ENCODE assay signal across 8 mouse cellular contexts in genomic region chr10:62507591-62508308, GRCm38 (mm10). TPM values are rescaled to one million over a fixed set of nuclear protein-coding genes. Genes with fewer than 3 reads are reported as not detected.
A peak's percentile ranks its signal among the peaks of the same experiment; 100 is the strongest.
DNase-seq lines count a peak whose midpoint lies in the region; ATAC-seq lines count a peak whose summit lies in the region.

No protein-coding gene starts in this region.

- peaks cover 38% of the 10 kb centered on the region for H3K27me3 ChIP-seq in forebrain, embryonic 10.5 days (ENCODE audit: poor library complexity, severe bottlenecking)
- H3K27me3 ChIP-seq in stomach, embryonic 15.5 days (replicated peaks), result no peaks in the 10 kb centered on the region; the same call in 1 of the 2 replicates

- whole genome bisulfite sequencing in forebrain, embryonic 10.5 days, result 17% methylated on average over 18 of the region's 18 CpGs
- WGBS in stomach, embryonic 15.5 days, result 11% methylated on average over 18 of the region's 18 CpGs

- peak overlapping the region; percentile 43 for H3K4me3 ChIP-seq in forebrain, embryonic 10.5 days
- H3K4me3 ChIP-seq in stomach, embryonic 15.5 days (replicated peaks), result peak overlapping the region; percentile 29

- intact Hi-C loops in heart, postnatal 36 days (cut with DNase I), result loop anchor here (10.0 kb wide), 1 partner anchor 287 kb away; the partner anchor contains the start of gene Ccar1

- H3K4me1 ChIP-seq in forebrain, embryonic 10.5 days, result peaks cover 10% of the 10 kb centered on the region
- peaks cover 5% of the 10 kb centered on the region; the same call in 1 of the 2 replicates for H3K4me1 ChIP-seq in stomach, embryonic 15.5 days

- H3K27ac ChIP-seq in forebrain, embryonic 10.5 days, result no peak overlapping the region
- 0 out of 2 replicates have a peak overlapping the region, but pooled peaks have one; percentile 21 for H3K27ac ChIP-seq in stomach, embryonic 15.5 days

- H3K36me3 ChIP-seq in forebrain, embryonic 10.5 days (replicated peaks), result no peaks in the 10 kb centered on the region
- H3K36me3 ChIP-seq in stomach, embryonic 15.5 days, result no peaks in the 10 kb centered on the region

- no peak overlapping the region for H3K9ac ChIP-seq in stomach, embryonic 15.5 days

- DNase-seq in urinary bladder, postnatal 25 days (ENCODE audit: low spot score), result peak; percentile 17
- DNase-seq in urinary bladder, postnatal 10 days (ENCODE audit: low spot score), result no peak
- DNase-seq in forebrain, embryonic 10.5 days (ENCODE audit: extremely low spot score, low spot score), result no peak
- DNase-seq in heart, postnatal 36 days, result peak; percentile 70 to 76
- DNase-seq in layer of hippocampus, postnatal 10 days (ENCODE audit: low spot score in 2 of 2), result peak; percentile 13 to 15
- no peak for DNase-seq in retina, embryonic 14.5 days (ENCODE audit: low spot score)

- no peaks in the 10 kb centered on the region for H3K9me3 ChIP-seq in forebrain, embryonic 10.5 days
- no peaks in the 10 kb centered on the region for H3K9me3 ChIP-seq in stomach, embryonic 15.5 days

- H3K4me2 ChIP-seq in stomach, embryonic 15.5 days, result peak overlapping the region; percentile 56

- ATAC-seq in megakaryocyte-erythroid progenitor cell, adult 5-6 weeks (replicated peaks; ENCODE audit: low FRiP score, low TSS enrichment, poor library complexity, severe bottlenecking), result peak; percentile 51
- ATAC-seq in stomach, embryonic 15.5 days (ENCODE audit: insufficient read depth, low FRiP score, low read depth), result no peak

RNA-seq across cellular contexts. Expression of gene Srgn, which starts 19.5 kb away (rescaled TPM):
- polyA plus RNA-seq in forebrain, embryonic 10.5 days (2016; fragmentation: Nextera tagmentation; extraction: Ambion mirVana), result 2.3 and 3.0 TPM in 2 replicates
- total RNA-seq in heart, postnatal 36 days (2021), result 10 to 100 TPM; 45.2 to 51.5 TPM
- total RNA-seq in layer of hippocampus, postnatal 10 days (2021), result 10 to 100 TPM in 1 of 2 experiments, 1 to 10 TPM in 1; 9.3 to 10.3 TPM
- total RNA-seq in megakaryocyte-erythroid progenitor cell, adult 5-6 weeks (2014; fragmentation: Nextera tagmentation), result 322 and 332 TPM in 2 replicates
- 732 and 1,011 TPM in 2 replicates for total RNA-seq in megakaryocyte-erythroid progenitor cell, adult 5-6 weeks (2017)
- polyA plus RNA-seq in stomach, embryonic 15.5 days (2015; fragmentation: Nextera tagmentation; extraction: Ambion mirVana), result 20.8 and 25.2 TPM in 2 replicates

RNA-seq across cellular contexts. Expression of gene Vps26a, which starts 21.1 kb away (rescaled TPM):
- 93.4 and 96.5 TPM in 2 replicates for polyA plus RNA-seq in forebrain, embryonic 10.5 days (2016; fragmentation: Nextera tagmentation; extraction: Ambion mirVana)
- total RNA-seq in heart, postnatal 36 days (2021), result 10 to 100 TPM; 46.5 to 46.6 TPM
- 10 to 100 TPM; 37.2 to 41.1 TPM for total RNA-seq in layer of hippocampus, postnatal 10 days (2021)
- total RNA-seq in megakaryocyte-erythroid progenitor cell, adult 5-6 weeks (2014; fragmentation: Nextera tagmentation), result 44.1 and 55.2 TPM in 2 replicates
- total RNA-seq in megakaryocyte-erythroid progenitor cell, adult 5-6 weeks (2017), result 75.5 and 79.0 TPM in 2 replicates
- 73.5 and 82.6 TPM in 2 replicates for polyA plus RNA-seq in stomach, embryonic 15.5 days (2015; fragmentation: Nextera tagmentation; extraction: Ambion mirVana)

RNA-seq across cellular contexts. Expression of gene Supv3l1, which starts 58.2 kb away (rescaled TPM):
- 30.2 and 33.4 TPM in 2 replicates for polyA plus RNA-seq in forebrain, embryonic 10.5 days (2016; fragmentation: Nextera tagmentation; extraction: Ambion mirVana)
- total RNA-seq in heart, postnatal 36 days (2021), result 10 to 100 TPM; 34.8 to 35.7 TPM
- total RNA-seq in layer of hippocampus, postnatal 10 days (2021), result 10 to 100 TPM; 22.1 to 23.7 TPM
- 61.9 and 63.9 TPM in 2 replicates for total RNA-seq in megakaryocyte-erythroid progenitor cell, adult 5-6 weeks (2014; fragmentation: Nextera tagmentation)
- total RNA-seq in megakaryocyte-erythroid progenitor cell, adult 5-6 weeks (2017), result 60.6 and 72.4 TPM in 2 replicates
- polyA plus RNA-seq in stomach, embryonic 15.5 days (2015; fragmentation: Nextera tagmentation; extraction: Ambion mirVana), result 24.0 and 29.4 TPM in 2 replicates

RNA-seq across cellular contexts. Expression of gene 4930507D05Rik, which starts 58.5 kb away (rescaled TPM):
- polyA plus RNA-seq in forebrain, embryonic 10.5 days (2016; fragmentation: Nextera tagmentation; extraction: Ambion mirVana), result 0.64 and 0.69 TPM in 2 replicates
- total RNA-seq in heart, postnatal 36 days (2021), result under 1 TPM in 1 of 2 experiments, not detected in 1; 0.58 TPM
- 1 to 10 TPM; 1.7 to 2.1 TPM for total RNA-seq in layer of hippocampus, postnatal 10 days (2021)
- total RNA-seq in megakaryocyte-erythroid progenitor cell, adult 5-6 weeks (2014; fragmentation: Nextera tagmentation), result 1.2 and 1.4 TPM in 2 replicates
- 0.99 and 1.2 TPM in 2 replicates for total RNA-seq in megakaryocyte-erythroid progenitor cell, adult 5-6 weeks (2017)
- polyA plus RNA-seq in stomach, embryonic 15.5 days (2015; fragmentation: Nextera tagmentation; extraction: Ambion mirVana), result 0.43 and 0.54 TPM in 2 replicates

Comparison
In these comparisons a context has a peak if more than half of its experiments do, and no peak if none do; other contexts are left out.
1. DNase-seq: peak in urinary bladder, postnatal 25 days (single experiment), heart, postnatal 36 days (2 of 2) and layer of hippocampus, postnatal 10 days (2 of 2); none in urinary bladder, postnatal 10 days (single experiment), forebrain, embryonic 10.5 days (single experiment) and retina, embryonic 14.5 days (single experiment).
2. RNA of gene Srgn, which starts 19.5 kb away (total RNA-seq): 322 to 1,011 TPM in megakaryocyte-erythroid progenitor cell, adult 5-6 weeks; 45.2 to 51.5 TPM in heart, postnatal 36 days and 9.3 to 10.3 TPM in layer of hippocampus, postnatal 10 days; every median in the first group is over 4 times any median in the second.